Comparison of ENCODE assay signal across 28 mouse cellular contexts in genomic region chr16:13615276-13615675, GRCm38 (mm10). TPM values are rescaled to one million over a fixed set of nuclear protein-coding genes. Genes with fewer than 3 reads are reported as not detected.
DNase-seq lines count a peak whose midpoint lies in the region; ATAC-seq and TF ChIP-seq lines count a peak whose summit lies in the region.
"Had no signal": no experiment of that assay in that cellular context is flagged by ENCODE, and none has a peak within 500 bp of the region (broad histone marks: within the 10 kb centered on the region; RNA-seq: fewer than 3 reads in every experiment).

No protein-coding gene starts in this region.

- no peaks in the 10 kb centered on the region for H3K9me3 ChIP-seq in heart, embryonic 13.5 days
- no peaks in the 10 kb centered on the region for H3K9me3 ChIP-seq in kidney, postnatal 0 days (replicated peaks; ENCODE audit: low read length)
- H3K9me3 ChIP-seq: embryonic facial prominence, embryonic 13.5 days; kidney, embryonic 15.5 days; liver, embryonic 12.5 days; neural tube, embryonic 15.5 days had no signal

- intact Hi-C loops in heart, postnatal 25 days (cut with DNase I), result no loop called here

- no peak for TF ChIP-seq POLR2A in brain, embryonic 14.5 days (IDR thresholded peaks at IDR 0.05; ENCODE audit: borderline replicate concordance, extremely low read depth, insufficient read depth, insufficient read length, poor library complexity, severe bottlenecking)

- peaks cover 27% of the 10 kb centered on the region for H3K36me3 ChIP-seq in heart, embryonic 13.5 days
- H3K36me3 ChIP-seq in kidney, postnatal 0 days (ENCODE audit: insufficient read depth, low read length), result peaks cover 8% of the 10 kb centered on the region; the same call in 1 of the 2 replicates

- H3K27me3 ChIP-seq in heart, embryonic 13.5 days (replicated peaks), result no peaks in the 10 kb centered on the region
- no peaks in the 10 kb centered on the region for H3K27me3 ChIP-seq in kidney, postnatal 0 days (ENCODE audit: insufficient read depth, low read length)
- H3K27me3 ChIP-seq: CH12.LX; embryonic facial prominence, embryonic 13.5 days; kidney, embryonic 15.5 days; liver, embryonic 12.5 days; neural tube, embryonic 15.5 days had no signal

- H3K4me1 ChIP-seq in heart, embryonic 13.5 days, result peaks cover 22% of the 10 kb centered on the region
- H3K4me1 ChIP-seq in kidney, postnatal 0 days (replicated peaks; ENCODE audit: insufficient read depth, low read length), result no peaks in the 10 kb centered on the region
- H3K4me1 ChIP-seq: neural tube, embryonic 15.5 days had no signal

- no peak for TF ChIP-seq CTCF in kidney, postnatal 0 days (IDR thresholded peaks at IDR 0.05; ENCODE audit: low read depth)
- no peak for TF ChIP-seq CTCF in brain, embryonic 14.5 days (IDR thresholded peaks at IDR 0.05; ENCODE audit: borderline replicate concordance, extremely low read depth, insufficient read depth, insufficient read length)

- WGBS in heart, embryonic 13.5 days, result 55% methylated on average over 5 of the region's 5 CpGs
- WGBS in kidney, postnatal 0 days, result 65% methylated on average over 5 of the region's 5 CpGs

- no peak overlapping the region for H3K4me3 ChIP-seq in heart, embryonic 13.5 days
- H3K4me3 ChIP-seq in kidney, postnatal 0 days (replicated peaks; ENCODE audit: low read depth, low read length), result no peak overlapping the region
- H3K4me3 ChIP-seq: embryonic facial prominence, embryonic 13.5 days; erythroblast, embryonic 14.5 days; heart, adult 2 months; kidney, embryonic 15.5 days; liver, embryonic 12.5 days; neural tube, embryonic 15.5 days had no signal

- ATAC-seq in heart, embryonic 13.5 days (ENCODE audit: extremely low read depth, insufficient number of reproducible peaks, low FRiP score, low TSS enrichment), result no peak
- no peak for ATAC-seq in kidney, postnatal 0 days (replicated peaks; ENCODE audit: low FRiP score, low read depth)
- ATAC-seq: liver, embryonic 12.5 days; liver, postnatal 0 days; lung, postnatal 0 days had no signal

- no peak overlapping the region for H3K9ac ChIP-seq in heart, embryonic 13.5 days
- no peak overlapping the region for H3K9ac ChIP-seq in kidney, postnatal 0 days (ENCODE audit: low read depth, low read length)
- H3K9ac ChIP-seq: embryonic facial prominence, embryonic 13.5 days; kidney, embryonic 15.5 days; liver, embryonic 12.5 days; liver, postnatal 0 days; neural tube, embryonic 15.5 days had no signal

- peak overlapping the region; percentile 55; the same call in 1 of the 2 replicates for H3K27ac ChIP-seq in heart, embryonic 13.5 days (replicated peaks)
- H3K27ac ChIP-seq in kidney, postnatal 0 days, result no peak overlapping the region
- H3K27ac ChIP-seq: embryonic facial prominence, embryonic 13.5 days; heart, adult 2 months; kidney, embryonic 15.5 days; liver, embryonic 12.5 days; macrophage; neural tube, embryonic 15.5 days had no signal

- no peak overlapping the region for H3K4me2 ChIP-seq in heart, embryonic 13.5 days
- no peak overlapping the region for H3K4me2 ChIP-seq in kidney, postnatal 0 days (ENCODE audit: low read length)
- H3K4me2 ChIP-seq: embryonic facial prominence, embryonic 13.5 days; kidney, embryonic 15.5 days; liver, embryonic 12.5 days; neural tube, embryonic 15.5 days had no signal

- no peak for DNase-seq in heart, postnatal 25 days (ENCODE audit: low spot score)
- DNase-seq in kidney, postnatal 0 days (ENCODE audit: low spot score), result peak; percentile 61
- DNase-seq in kidney, adult 18-20 months, result no peak
- DNase-seq in brain, embryonic 14.5 days (ENCODE audit: low read depth), result peak; percentile 24
- DNase-seq in retina, embryonic 14.5 days (ENCODE audit: low spot score), result peak; percentile 37
- no peak for DNase-seq in yolk sac, embryonic 10.5 days (ENCODE audit: low spot score)
- DNase-seq: adrenal gland, adult 8-10 months; B cell, adult 2 months; cerebellum, adult 8-10 months; cerebellum, postnatal 36 days; gastrocnemius, postnatal 25 days; heart, adult 2 months; kidney, adult 11 months; layer of hippocampus, postnatal 36 days; left cerebral cortex, postnatal 4 days; liver, postnatal 0 days; midbrain, embryonic 14.5 days; thymus, adult 2 months; thymus, postnatal 36 days had no signal

RNA-seq across cellular contexts. Expression of gene Parn, which starts 52.7 kb away (rescaled TPM):
- 23.1 and 26.3 TPM in 2 replicates for polyA plus RNA-seq in heart, embryonic 13.5 days (2015; fragmentation: Nextera tagmentation; extraction: Ambion mirVana)
- total RNA-seq in heart, postnatal 25 days (2021), result 10 to 100 TPM in 1 of 2 experiments, 1 to 10 TPM in 1; 8.5 to 10.4 TPM
- polyA plus RNA-seq in kidney, postnatal 0 days (2015; fragmentation: Nextera tagmentation; extraction: Ambion mirVana), result 39.9 and 42.8 TPM in 2 replicates
- 23.6 and 24.3 TPM in 2 replicates for polyA plus RNA-seq in brain, embryonic 14.5 days (2012; rRNA removed)

RNA-seq across cellular contexts. Expression of gene Bfar, which starts 56.4 kb away (rescaled TPM):
- polyA plus RNA-seq in heart, embryonic 13.5 days (2015; fragmentation: Nextera tagmentation; extraction: Ambion mirVana), result 30.9 and 36.5 TPM in 2 replicates
- total RNA-seq in heart, postnatal 25 days (2021), result 10 to 100 TPM; 44.6 to 51.7 TPM
- 36.0 and 40.8 TPM in 2 replicates for polyA plus RNA-seq in kidney, postnatal 0 days (2015; fragmentation: Nextera tagmentation; extraction: Ambion mirVana)
- 40.1 and 41.5 TPM in 2 replicates for polyA plus RNA-seq in brain, embryonic 14.5 days (2012; rRNA removed)

RNA-seq across cellular contexts. Expression of gene 3110001I22Rik, which starts 56.5 kb away (rescaled TPM):
- polyA plus RNA-seq in heart, embryonic 13.5 days (2015; fragmentation: Nextera tagmentation; extraction: Ambion mirVana), result 4.1 and 4.2 TPM in 2 replicates
- total RNA-seq in heart, postnatal 25 days (2021), result 1 to 10 TPM; 2.2 TPM
- 4.2 and 4.5 TPM in 2 replicates for polyA plus RNA-seq in kidney, postnatal 0 days (2015; fragmentation: Nextera tagmentation; extraction: Ambion mirVana)
- 5.4 TPM in 2 replicates for polyA plus RNA-seq in brain, embryonic 14.5 days (2012; rRNA removed)

Comparison
In these comparisons a context has a peak if more than half of its experiments do, and no peak if none do; other contexts are left out.
1. DNase-seq: peak in kidney, postnatal 0 days (single experiment), brain, embryonic 14.5 days (single experiment) and retina, embryonic 14.5 days (single experiment); none in heart, postnatal 25 days (single experiment), kidney, adult 18-20 months (single experiment) and yolk sac, embryonic 10.5 days (single experiment).